Mouse (Mus musculus): ENCODE measurements around the gene Nrxn3. TPM values are rescaled to one million over a fixed set of nuclear protein-coding genes. Genes with fewer than 3 reads are reported as not detected.

Gene Nrxn3
- polyA plus RNA-seq, 1 experiment = 0.47 TPM

GRCm38 (mm10) chr12:90270763-90271379 lies 1548.2 kb downstream of the Nrxn3 start:
- H3K36me3 ChIP-seq (ENCODE audit: control insufficient read depth, insufficient read depth, low read length) = no peaks in the 10 kb centered on the region
- TF ChIP-seq CTCF (IDR thresholded peaks at IDR 0.05; ENCODE audit: extremely low read depth, insufficient read length, insufficient replicate concordance, low read depth, low read length) = no peak
- H3K4me3 ChIP-seq (ENCODE audit: low read depth, low read length) = no peak overlapping the region
- no peak overlapping the region for H3K27ac ChIP-seq (ENCODE audit: insufficient read depth, low read depth, low read length)
- H3K27me3 ChIP-seq (ENCODE audit: control insufficient read depth, insufficient read depth, low read length) = no peaks in the 10 kb centered on the region
- H3K4me1 ChIP-seq (ENCODE audit: control insufficient read depth, insufficient read depth, insufficient read length, low read length) = no peaks in the 10 kb centered on the region

- Histone ChIP-seq H3K4me3 (ENCODE audit: low read depth, low read length) (no peak overlapping the region), H3K4me1 (ENCODE audit: control insufficient read depth, insufficient read depth, insufficient read length, low read length) (no peaks in the 10 kb centered on the region), H3K36me3 (ENCODE audit: control insufficient read depth, insufficient read depth, low read length) (no peaks in the 10 kb centered on the region), H3K27me3 (ENCODE audit: control insufficient read depth, insufficient read depth, low read length) (no peaks in the 10 kb centered on the region), H3K27ac (ENCODE audit: insufficient read depth, low read depth, low read length) (no peak overlapping the region)
- TF ChIP-seq POLR2A (IDR thresholded peaks at IDR 0.05; ENCODE audit: low read depth, low read length) (no peak), CTCF (IDR thresholded peaks at IDR 0.05; ENCODE audit: extremely low read depth, insufficient read length, insufficient replicate concordance, low read depth, low read length) (no peak)
- WGBS = 82% methylated on average over 7 of the region's 7 CpGs
Observed at GRCm38 (mm10) chr12:90274621-90275236, 1552.1 kb downstream of the Nrxn3 start.

GRCm38 (mm10) chr12:90281236-90281635 lies 1558.6 kb downstream of the Nrxn3 start:
- no peaks in the 10 kb centered on the region for H3K4me1 ChIP-seq (ENCODE audit: control insufficient read depth, insufficient read depth, insufficient read length, low read length)
- WGBS = 92% methylated on average over 1 of the region's 1 CpGs
- H3K27me3 ChIP-seq (ENCODE audit: control insufficient read depth, insufficient read depth, low read length) = no peaks in the 10 kb centered on the region
- TF ChIP-seq CTCF (IDR thresholded peaks at IDR 0.05; ENCODE audit: extremely low read depth, insufficient read length, insufficient replicate concordance, low read depth, low read length) (no peak), POLR2A (IDR thresholded peaks at IDR 0.05; ENCODE audit: low read depth, low read length) (no peak)
- H3K36me3 ChIP-seq (ENCODE audit: control insufficient read depth, insufficient read depth, low read length) = no peaks in the 10 kb centered on the region
- H3K27ac ChIP-seq (ENCODE audit: insufficient read depth, low read depth, low read length) = no peak overlapping the region
- H3K4me3 ChIP-seq (ENCODE audit: low read depth, low read length) = no peak overlapping the region

GRCm38 (mm10) chr12:90283022-90283421 lies 1560.3 kb downstream of the Nrxn3 start:
- H3K27ac ChIP-seq (ENCODE audit: insufficient read depth, low read depth, low read length) = no peak overlapping the region
- no peak for TF ChIP-seq CTCF (IDR thresholded peaks at IDR 0.05; ENCODE audit: extremely low read depth, insufficient read length, insufficient replicate concordance, low read depth, low read length)
- no peak for TF ChIP-seq POLR2A (IDR thresholded peaks at IDR 0.05; ENCODE audit: low read depth, low read length)
- WGBS = 88% methylated on average over 5 of the region's 5 CpGs
- no peak overlapping the region for H3K4me3 ChIP-seq (ENCODE audit: low read depth, low read length)
- H3K4me1 ChIP-seq (ENCODE audit: control insufficient read depth, insufficient read depth, insufficient read length, low read length) = no peaks in the 10 kb centered on the region
- no peaks in the 10 kb centered on the region for H3K27me3 ChIP-seq (ENCODE audit: control insufficient read depth, insufficient read depth, low read length)
- H3K36me3 ChIP-seq (ENCODE audit: control insufficient read depth, insufficient read depth, low read length) = no peaks in the 10 kb centered on the region

- 13% methylated on average over 1 of the region's 1 CpGs for WGBS
- Histone ChIP-seq H3K27me3 (ENCODE audit: control insufficient read depth, insufficient read depth, low read length) (no peaks in the 10 kb centered on the region), H3K36me3 (ENCODE audit: control insufficient read depth, insufficient read depth, low read length) (no peaks in the 10 kb centered on the region), H3K4me1 (ENCODE audit: control insufficient read depth, insufficient read depth, insufficient read length, low read length) (no peaks in the 10 kb centered on the region), H3K27ac (ENCODE audit: insufficient read depth, low read depth, low read length) (no peak overlapping the region), H3K4me3 (ENCODE audit: low read depth, low read length) (no peak overlapping the region)
- no peak for TF ChIP-seq CTCF (IDR thresholded peaks at IDR 0.05; ENCODE audit: extremely low read depth, insufficient read length, insufficient replicate concordance, low read depth, low read length)
- TF ChIP-seq POLR2A (IDR thresholded peaks at IDR 0.05; ENCODE audit: low read depth, low read length) = no peak
Observed at GRCm38 (mm10) chr12:90302671-90303070, 1580.0 kb downstream of the Nrxn3 start.

- H3K27ac ChIP-seq (ENCODE audit: insufficient read depth, low read depth, low read length) = no peak overlapping the region
- H3K4me1 ChIP-seq (ENCODE audit: control insufficient read depth, insufficient read depth, insufficient read length, low read length) = no peaks in the 10 kb centered on the region
- WGBS = 92% methylated on average over 15 of the region's 15 CpGs
- no peaks in the 10 kb centered on the region for H3K27me3 ChIP-seq (ENCODE audit: control insufficient read depth, insufficient read depth, low read length)
- H3K36me3 ChIP-seq (ENCODE audit: control insufficient read depth, insufficient read depth, low read length) = no peaks in the 10 kb centered on the region
- TF ChIP-seq POLR2A (IDR thresholded peaks at IDR 0.05; ENCODE audit: low read depth, low read length) = no peak
- no peak for TF ChIP-seq CTCF (IDR thresholded peaks at IDR 0.05; ENCODE audit: extremely low read depth, insufficient read length, insufficient replicate concordance, low read depth, low read length)
- H3K4me3 ChIP-seq (ENCODE audit: low read depth, low read length) = no peak overlapping the region
Observed at GRCm38 (mm10) chr12:90331806-90332205, 1609.1 kb downstream of the Nrxn3 start.

GRCm38 (mm10) chr12:90332459-90332858 lies 1609.8 kb downstream of the Nrxn3 start:
- Histone ChIP-seq H3K27me3 (ENCODE audit: control insufficient read depth, insufficient read depth, low read length) (no peaks in the 10 kb centered on the region), H3K27ac (ENCODE audit: insufficient read depth, low read depth, low read length) (no peak overlapping the region), H3K36me3 (ENCODE audit: control insufficient read depth, insufficient read depth, low read length) (no peaks in the 10 kb centered on the region), H3K4me3 (ENCODE audit: low read depth, low read length) (no peak overlapping the region), H3K4me1 (ENCODE audit: control insufficient read depth, insufficient read depth, insufficient read length, low read length) (no peaks in the 10 kb centered on the region)
- 84% methylated on average over 3 of the region's 3 CpGs for WGBS
- TF ChIP-seq POLR2A (IDR thresholded peaks at IDR 0.05; ENCODE audit: low read depth, low read length) = no peak
- TF ChIP-seq CTCF (IDR thresholded peaks at IDR 0.05; ENCODE audit: extremely low read depth, insufficient read length, insufficient replicate concordance, low read depth, low read length) = no peak
